Mouse (Mus musculus) heart, embryonic 12.5 days (tissue): ENCODE data around the gene Pin1rt1. TPM values are rescaled to one million over a fixed set of nuclear protein-coding genes. Genes with fewer than 3 reads are reported as not detected.

Experiments
- ATAC-seq: fragments of 200-750 bp; cut with Nextera tagmentation; 2 replicates; pipeline ENCODE4 v1.8.0; 2017; ENCODE audit warnings: moderate TSS enrichment, moderate library complexity; ENCODE audit not compliant: insufficient number of reproducible peaks, low FRiP score
- H3K27ac ChIP-seq: fragments of 300-500 bp; sonication (generic); 2 replicates; pipeline ENCODE4 v1.5.1; 2016; ENCODE audit warnings: mild to moderate bottlenecking, moderate library complexity; ENCODE audit not compliant: poor library complexity, severe bottlenecking
- H3K27me3 ChIP-seq: fragments of 300-500 bp; sonication (generic); replicated peaks from 2 replicates; pipeline ENCODE4 v1.6.1; 2016; ENCODE audit warnings: mild to moderate bottlenecking, moderate library complexity
- H3K36me3 ChIP-seq: fragments of 300-500 bp; sonication (generic); 2 replicates; pipeline ENCODE4 v1.6.1; 2016; ENCODE audit warnings: mild to moderate bottlenecking, moderate library complexity
- H3K4me1 ChIP-seq: fragments of 300-500 bp; sonication (generic); replicated peaks from 2 replicates; pipeline ENCODE4 v1.6.1; 2016; ENCODE audit warnings: mild to moderate bottlenecking
- H3K4me2 ChIP-seq: fragments of 300-500 bp; sonication (generic); 2 replicates; pipeline ENCODE4 v1.6.1; 2016; ENCODE audit warnings: mild to moderate bottlenecking, moderate library complexity
- H3K4me3 ChIP-seq: fragments of 300-500 bp; sonication (generic); 2 replicates; pipeline ENCODE4 v1.5.1; 2016; ENCODE audit warnings: mild to moderate bottlenecking
- H3K9ac ChIP-seq: fragments of 300-500 bp; sonication (generic); 2 replicates; pipeline ENCODE4 v1.6.1; 2016; ENCODE audit warnings: mild to moderate bottlenecking, moderate library complexity
- H3K9me3 ChIP-seq: fragments of 300-500 bp; sonication (generic); replicated peaks from 2 replicates; pipeline ENCODE4 v1.6.1; 2016; ENCODE audit warnings: mild to moderate bottlenecking, moderate library complexity
- WGBS: fragments of 180-500 bp; shearing (Covaris S2); methylation state at CpG from one replicate; pipeline ENCODE4 v1.1.7; 2016; 5-methylcytosine and 5-hydroxymethylcytosine counted together
- polyA plus RNA-seq: library from polyadenylated mRNA; unstranded; fragments of >200 nt; fragmentation: Nextera tagmentation; extraction: Ambion mirVana; gene quantifications from 2 replicates; pipeline ENCODE4 v1.2.1, GENCODE M21; 2016

Gene Pin1rt1
- not detected in 2 replicates for polyA plus RNA-seq

DNA sequence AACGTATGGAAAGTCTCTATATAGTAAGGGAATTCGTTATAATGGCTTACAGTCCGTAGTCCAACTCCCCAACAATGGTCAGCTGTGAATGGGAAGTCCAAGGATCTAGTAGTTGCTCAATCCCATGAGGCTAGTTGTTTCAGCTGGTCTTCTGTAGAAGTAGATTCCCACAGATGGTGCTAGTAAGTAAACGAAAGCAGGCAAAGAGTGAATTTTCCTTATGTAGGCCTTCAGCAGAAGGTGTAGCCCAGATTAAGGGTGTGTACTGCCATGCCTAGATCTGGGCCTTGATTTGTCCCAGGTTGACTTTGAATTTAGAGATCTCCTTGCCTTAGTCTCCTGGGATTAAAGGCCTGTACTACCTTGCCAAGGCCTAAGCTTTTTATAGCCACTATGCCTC is at the start of gene Pin1rt1:
Gene Pin1rt1, minus strand, starts transcription at position 101 of the 400 bp plus-strand sequence.
- Histone ChIP-seq H3K36me3 (no peaks in the 10 kb centered on the region), H3K4me1 (peaks cover under 1% of the 10 kb centered on the region; the same call in 1 of the 2 replicates), H3K9me3 (no peaks in the 10 kb centered on the region), H3K4me3 (no peak within 1 kb of the TSS), H3K27ac (no peak within 1 kb of the TSS), H3K4me2 (no peak within 1 kb of the TSS), H3K27me3 (0 out of 2 replicates have a peak, but pooled peaks cover 4% of the 10 kb centered on the region), H3K9ac (no peak within 1 kb of the TSS)
- ATAC-seq: no peak
- WGBS: 87% methylated on average over 4 of the region's 4 CpGs

DNA sequence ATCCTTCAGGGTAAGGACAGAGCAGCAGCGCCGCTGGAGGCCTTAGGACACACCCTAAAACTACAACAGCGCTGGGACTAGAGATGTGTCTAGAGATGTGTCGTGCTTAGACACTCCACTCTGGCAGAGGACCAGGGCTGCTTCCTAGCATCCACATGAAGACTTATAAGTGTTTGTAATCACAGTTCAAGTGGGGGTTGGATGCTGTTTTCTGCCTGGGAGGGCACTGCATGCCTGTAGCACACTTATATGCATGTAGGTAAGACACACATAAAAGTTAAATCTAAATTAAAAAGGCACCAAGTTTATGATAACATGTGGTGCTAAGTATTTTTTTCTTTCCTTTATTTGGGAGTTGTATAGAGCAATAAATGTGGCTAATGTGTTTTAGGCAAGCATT is 47.8 kb upstream of the Pin1rt1 start:
- 83% methylated on average over 4 of the region's 4 CpGs for WGBS
- H3K27ac ChIP-seq: no peak overlapping the region
- no peak overlapping the region for H3K9ac ChIP-seq
- no peaks in the 10 kb centered on the region for H3K9me3 ChIP-seq
- no peak overlapping the region for H3K4me2 ChIP-seq
- H3K27me3 ChIP-seq: no peaks in the 10 kb centered on the region
- 0 out of 2 replicates have a peak, but pooled peaks cover 9% of the 10 kb centered on the region for H3K4me1 ChIP-seq
- no peak overlapping the region for H3K4me3 ChIP-seq
- ATAC-seq: no peak
- H3K36me3 ChIP-seq: peaks cover 35% of the 10 kb centered on the region

DNA sequence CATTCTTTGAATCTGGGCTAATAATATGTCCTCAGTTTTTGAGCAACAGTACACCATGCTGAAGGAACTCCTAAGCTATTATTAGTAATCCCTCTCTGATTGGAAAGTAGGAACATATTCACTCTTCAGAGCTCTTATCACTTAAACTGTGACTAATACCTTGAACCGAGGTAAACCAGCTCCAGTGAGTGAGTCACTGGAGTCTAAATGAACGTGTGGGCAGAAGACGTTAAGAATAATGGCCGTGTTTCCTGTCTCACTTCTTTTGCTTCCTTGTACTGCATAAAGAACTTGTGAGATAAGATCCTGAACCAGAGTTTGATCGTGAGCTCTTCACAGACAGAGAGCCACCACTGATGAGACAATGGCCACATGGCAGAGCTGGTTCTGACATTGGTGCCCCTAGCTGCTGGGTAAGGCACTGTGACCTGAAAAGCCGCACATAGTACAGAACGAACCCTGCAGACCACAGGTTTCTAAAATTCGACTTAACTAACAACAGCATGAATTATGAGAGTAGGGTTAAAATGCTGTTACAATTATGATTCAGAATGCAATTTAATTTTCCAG is 47.0 kb upstream of the Pin1rt1 start:
- H3K4me1 ChIP-seq: 0 out of 2 replicates have a peak, but pooled peaks cover 9% of the 10 kb centered on the region
- no peak overlapping the region for H3K4me3 ChIP-seq
- peak overlapping the region; percentile 36; the same call in 1 of the 2 replicates for H3K27ac ChIP-seq
- 43% methylated on average over 8 of the region's 8 CpGs for WGBS
- peaks cover 34% of the 10 kb centered on the region for H3K36me3 ChIP-seq
- no peaks in the 10 kb centered on the region for H3K9me3 ChIP-seq
- H3K27me3 ChIP-seq: no peaks in the 10 kb centered on the region
- no peak overlapping the region for H3K9ac ChIP-seq
- no peak overlapping the region for H3K4me2 ChIP-seq
- ATAC-seq: no peak

DNA sequence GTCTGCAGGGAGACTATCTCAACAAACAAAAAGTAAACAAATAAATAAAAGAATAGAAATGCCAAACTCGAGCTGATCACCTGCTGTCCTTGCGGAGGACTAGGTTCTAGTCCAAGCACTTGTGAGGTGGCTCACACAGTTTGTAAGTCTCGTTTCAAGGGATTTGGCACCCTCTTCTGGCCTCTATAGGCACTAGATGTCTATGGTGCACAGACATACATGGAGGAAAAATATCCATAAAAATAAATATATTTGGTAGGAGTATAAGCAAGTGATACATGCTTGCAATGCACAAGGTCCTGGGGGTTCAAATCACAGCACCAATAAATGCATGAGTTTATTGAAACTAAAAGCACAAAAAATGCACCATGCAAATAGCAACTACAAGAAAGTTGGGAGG is 34.4 kb upstream of the Pin1rt1 start:
- no peak for ATAC-seq
- Histone ChIP-seq H3K36me3 (peaks cover 10% of the 10 kb centered on the region; the same call in 1 of the 2 replicates), H3K27me3 (no peaks in the 10 kb centered on the region), H3K4me1 (no peaks in the 10 kb centered on the region), H3K9me3 (no peaks in the 10 kb centered on the region), H3K4me2 (no peak overlapping the region), H3K4me3 (no peak overlapping the region), H3K27ac (no peak overlapping the region), H3K9ac (no peak overlapping the region)
- WGBS: 65% methylated on average over 3 of the region's 3 CpGs

DNA sequence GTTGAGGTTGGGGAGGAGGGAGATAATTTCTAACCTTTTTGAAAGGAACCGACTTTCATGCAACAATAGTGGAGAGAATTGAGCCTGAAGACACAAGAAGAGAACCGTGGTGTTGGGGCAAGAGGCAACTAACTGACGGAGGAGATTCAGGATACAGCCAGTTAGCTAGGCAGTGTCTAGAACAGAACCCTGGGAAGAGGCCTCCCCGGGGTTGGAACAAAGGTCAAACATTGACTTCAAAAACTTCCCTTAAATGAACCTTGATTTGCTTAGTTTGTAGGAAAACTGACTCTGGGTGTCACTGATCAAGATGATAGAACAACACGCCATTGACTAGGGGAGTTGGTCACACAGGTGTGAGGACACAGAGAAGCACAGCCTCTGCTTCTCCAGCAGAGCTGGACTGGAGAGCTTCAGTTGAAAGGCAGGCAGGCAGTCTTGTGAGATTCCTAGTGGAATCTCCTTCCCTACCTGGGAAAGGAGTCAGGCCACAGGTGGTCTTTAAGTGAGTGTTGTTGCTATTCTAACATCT is 32.5 kb upstream of the Pin1rt1 start:
- Histone ChIP-seq H3K27me3 (no peaks in the 10 kb centered on the region), H3K27ac (no peak overlapping the region), H3K9ac (no peak overlapping the region), H3K4me1 (no peaks in the 10 kb centered on the region), H3K9me3 (no peaks in the 10 kb centered on the region), H3K4me3 (no peak overlapping the region), H3K4me2 (no peak overlapping the region), H3K36me3 (peaks cover 10% of the 10 kb centered on the region; the same call in 1 of the 2 replicates)
- ATAC-seq: no peak
- WGBS: 80% methylated on average over 5 of the region's 5 CpGs

DNA sequence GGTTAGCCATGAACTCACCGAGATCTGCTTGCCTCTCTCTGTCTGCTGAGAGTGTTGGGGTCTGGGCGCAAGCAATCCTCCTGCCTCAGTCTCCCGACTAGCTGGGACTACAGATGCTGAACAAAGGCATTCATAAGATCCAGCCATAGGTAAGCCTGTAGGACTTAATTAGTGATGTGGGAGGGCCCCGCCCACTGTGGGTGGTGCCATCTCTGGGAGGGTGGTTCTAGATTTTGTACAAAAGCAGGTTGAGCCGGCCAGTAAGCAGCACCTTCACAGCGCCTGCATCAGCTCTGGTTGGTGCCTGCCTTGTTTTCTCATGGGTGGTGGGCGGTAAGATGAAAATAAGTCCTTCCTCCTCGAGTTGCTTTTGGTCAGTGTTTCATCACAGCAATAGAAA is 30.1 kb upstream of the Pin1rt1 start:
- no peak for ATAC-seq
- WGBS: 46% methylated on average over 8 of the region's 8 CpGs
- H3K9ac ChIP-seq: no peak overlapping the region
- peaks cover 4% of the 10 kb centered on the region; the same call in 1 of the 2 replicates for H3K27me3 ChIP-seq
- H3K4me3 ChIP-seq: no peak overlapping the region
- no peak overlapping the region for H3K4me2 ChIP-seq
- no peaks in the 10 kb centered on the region for H3K36me3 ChIP-seq
- peaks cover 11% of the 10 kb centered on the region for H3K4me1 ChIP-seq
- no peaks in the 10 kb centered on the region for H3K9me3 ChIP-seq
- H3K27ac ChIP-seq: no peak overlapping the region

- H3K9me3 ChIP-seq: no peaks in the 10 kb centered on the region
- no peaks in the 10 kb centered on the region for H3K36me3 ChIP-seq
- no peak overlapping the region for H3K27ac ChIP-seq
- no peak overlapping the region for H3K4me2 ChIP-seq
- H3K9ac ChIP-seq: no peak overlapping the region
- peaks cover 13% of the 10 kb centered on the region for H3K4me1 ChIP-seq
- ATAC-seq: no peak
- H3K4me3 ChIP-seq: no peak overlapping the region
- peaks cover 9% of the 10 kb centered on the region; the same call in 1 of the 2 replicates for H3K27me3 ChIP-seq
- WGBS: 52% methylated on average over 5 of the region's 5 CpGs
Observed at GRCm38 (mm10) chr2:104743971-104744370, 27.8 kb upstream of the Pin1rt1 start.

DNA sequence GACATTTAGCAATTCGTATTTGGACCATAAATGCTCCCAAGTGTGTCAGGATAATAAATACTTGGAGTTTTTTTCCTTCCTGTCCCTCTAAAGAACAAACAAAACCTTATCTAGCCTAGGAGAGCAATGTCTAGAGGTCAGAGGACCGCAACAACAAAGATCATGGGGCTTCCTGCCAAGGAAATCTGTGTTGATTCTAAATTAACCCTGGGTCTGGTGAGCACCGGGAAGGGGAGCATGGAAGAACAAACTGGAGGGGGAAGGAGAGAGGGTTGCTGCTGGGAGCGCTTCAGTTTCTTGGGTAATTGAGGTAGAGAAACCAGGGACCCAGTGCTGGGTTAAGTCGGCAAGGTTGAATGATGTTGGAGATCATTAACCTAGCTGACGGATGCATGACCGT is 27.0 kb upstream of the Pin1rt1 start:
- Histone ChIP-seq H3K27me3 (peaks cover 9% of the 10 kb centered on the region; the same call in 1 of the 2 replicates), H3K4me3 (peak overlapping the region; percentile 84), H3K36me3 (no peaks in the 10 kb centered on the region), H3K4me2 (peak overlapping the region; percentile 95), H3K4me1 (peaks cover 13% of the 10 kb centered on the region), H3K9me3 (no peaks in the 10 kb centered on the region), H3K27ac (no peak overlapping the region), H3K9ac (no peak overlapping the region)
- WGBS: 14% methylated on average over 7 of the region's 7 CpGs
- no peak for ATAC-seq

DNA sequence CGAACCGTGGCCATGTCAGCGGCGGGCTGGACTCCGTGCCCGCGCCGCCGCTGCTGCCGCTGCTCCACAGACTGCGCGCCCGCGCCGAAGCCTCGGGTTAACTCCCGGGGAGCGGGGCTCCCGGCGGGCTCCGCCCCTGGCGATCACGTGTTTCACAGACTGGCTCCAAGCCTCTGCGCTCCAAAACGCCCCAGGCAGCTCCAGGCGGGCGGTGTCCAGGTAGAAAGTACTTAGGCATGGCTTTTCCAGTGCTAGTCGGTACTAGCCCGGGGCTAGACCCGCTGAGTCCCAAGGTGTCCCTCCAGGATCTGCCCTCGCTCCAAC is 26.5 kb upstream of the Pin1rt1 start, which contains the start of gene Depdc7:
Gene Depdc7, minus strand, starts transcription at position 138 of the 324 bp plus-strand sequence.
- Histone ChIP-seq H3K27me3 (peaks cover 9% of the 10 kb centered on the region; the same call in 1 of the 2 replicates), H3K36me3 (no peaks in the 10 kb centered on the region)

GRCm38 (mm10) chr2:104741896-104742740 is 25.9 kb upstream of the Pin1rt1 start:
- peaks cover 9% of the 10 kb centered on the region; the same call in 1 of the 2 replicates for H3K27me3 ChIP-seq
- H3K9me3 ChIP-seq: no peaks in the 10 kb centered on the region
- peak overlapping the region; percentile 89 for H3K9ac ChIP-seq
- H3K36me3 ChIP-seq: no peaks in the 10 kb centered on the region
- H3K4me2 ChIP-seq: peak overlapping the region; percentile 95
- ATAC-seq: peak; percentile 33; the same call in 1 of the 2 replicates
- peak overlapping the region; percentile 84 for H3K4me3 ChIP-seq
- H3K4me1 ChIP-seq: peaks cover 13% of the 10 kb centered on the region
- 5% methylated on average over 45 of the region's 46 CpGs for WGBS
- H3K27ac ChIP-seq: no peak overlapping the region

More for the DNA sequence above, 26.5 kb upstream of the Pin1rt1 start, which contains the start of gene Depdc7:
- Histone ChIP-seq H3K4me2 (peak within 1 kb of the TSS; percentile 95), H3K4me1 (peaks cover 13% of the 10 kb centered on the region), H3K9ac (peak within 1 kb of the TSS; percentile 89), H3K9me3 (no peaks in the 10 kb centered on the region), H3K4me3 (peak within 1 kb of the TSS; percentile 84), H3K27ac (no peak within 1 kb of the TSS)
- under 1% methylated on average over 31 of the region's 31 CpGs for WGBS
- peak; percentile 91 for ATAC-seq
